Mouse (Mus musculus): ENCODE measurements around the gene Txndc17. TPM values are rescaled to one million over a fixed set of nuclear protein-coding genes. Genes with fewer than 3 reads are reported as not detected.
A peak's percentile ranks its signal among the peaks of the same experiment; 100 is the strongest.

Txndc17 gene
- total RNA-seq, 2 experiments from 2014 or later: 48.7 to 51.9 TPM

DNA sequence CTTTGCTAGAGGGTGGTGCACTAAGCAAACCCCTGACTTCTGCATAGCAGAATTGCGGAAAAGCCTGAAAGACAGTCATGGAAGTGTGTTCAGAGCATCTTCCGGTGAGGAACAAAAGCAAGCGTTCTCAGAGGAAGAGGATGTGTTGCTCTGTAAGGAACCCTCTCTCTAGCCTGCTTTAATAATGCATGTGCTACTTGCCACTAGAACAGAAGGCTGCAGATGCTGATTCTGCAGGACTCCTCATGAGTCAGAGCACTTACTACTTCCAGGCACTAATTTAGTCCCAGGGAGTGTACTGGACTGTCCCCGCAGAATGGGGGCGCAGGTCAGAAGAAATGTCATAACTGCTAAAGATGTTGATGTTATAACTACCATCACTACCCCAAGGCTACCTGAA, 9.8 kb downstream of the Txndc17 start:
- DNase-seq: no peak

GRCm38 (mm10) chr11:72221278-72221677, 13.9 kb downstream of the Txndc17 start:
- DNase-seq: peak; percentile 53 to 80
- intact Hi-C loops (cut with DNase I): loop anchor here (5.0 kb wide), 2 partner anchors 121 to 346 kb away; no protein-coding TSS in a partner anchor

More for the DNA sequence above, 9.8 kb downstream of the Txndc17 start:
- intact Hi-C loops (cut with DNase I): no loop called here

- intact Hi-C loops (cut with DNase I): loop anchor here (5.0 kb wide), 2 partner anchors 119 to 344 kb away; no protein-coding TSS in a partner anchor
Measured at GRCm38 (mm10) chr11:72223414-72223813, 16.1 kb downstream of the Txndc17 start.

GRCm38 (mm10) chr11:72224865-72225264, 17.5 kb downstream of the Txndc17 start:
- intact Hi-C loops (cut with DNase I): loop anchor here (2.0 to 5.0 kb wide), 5 partner anchors 42 to 342 kb away; partner anchors contain the start of gene Slc13a5
- DNase-seq: peak; percentile 78 to 84

More at GRCm38 (mm10) chr11:72223414-72223813, 16.1 kb downstream of the Txndc17 start:
- DNase-seq: no peak

- DNase-seq: no peak
- intact Hi-C loops (cut with DNase I): no loop called here
Measured at GRCm38 (mm10) chr11:72226020-72226791, 18.9 kb downstream of the Txndc17 start.

GRCm38 (mm10) chr11:72226901-72227300, 19.6 kb downstream of the Txndc17 start:
- intact Hi-C loops (cut with DNase I): no loop called here
- DNase-seq: no peak

GRCm38 (mm10) chr11:72228513-72228912, 21.2 kb downstream of the Txndc17 start:
- intact Hi-C loops (cut with DNase I): no loop called here
- no peak for DNase-seq

DNA sequence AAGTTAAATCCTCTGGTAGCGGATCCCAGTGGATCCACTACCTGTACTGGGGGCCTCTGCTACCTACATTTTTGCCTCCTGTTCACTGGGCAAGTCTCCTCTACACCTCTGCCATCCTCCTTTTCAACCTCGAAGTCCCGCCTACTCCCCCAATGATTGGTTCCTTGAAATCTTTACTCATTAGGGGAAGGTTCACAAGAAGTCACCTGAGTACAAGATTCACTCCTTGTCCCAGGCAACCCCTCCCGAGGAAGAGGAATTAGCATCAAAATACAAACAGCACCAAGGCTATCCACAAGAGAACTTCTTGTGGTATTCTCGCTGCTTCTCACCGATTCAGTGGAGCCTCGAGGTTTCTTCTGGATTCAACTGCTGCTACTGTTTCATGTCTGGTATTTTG, 24.7 kb downstream of the Txndc17 start:
- intact Hi-C loops (cut with DNase I): no loop called here
- DNase-seq: no peak

DNA sequence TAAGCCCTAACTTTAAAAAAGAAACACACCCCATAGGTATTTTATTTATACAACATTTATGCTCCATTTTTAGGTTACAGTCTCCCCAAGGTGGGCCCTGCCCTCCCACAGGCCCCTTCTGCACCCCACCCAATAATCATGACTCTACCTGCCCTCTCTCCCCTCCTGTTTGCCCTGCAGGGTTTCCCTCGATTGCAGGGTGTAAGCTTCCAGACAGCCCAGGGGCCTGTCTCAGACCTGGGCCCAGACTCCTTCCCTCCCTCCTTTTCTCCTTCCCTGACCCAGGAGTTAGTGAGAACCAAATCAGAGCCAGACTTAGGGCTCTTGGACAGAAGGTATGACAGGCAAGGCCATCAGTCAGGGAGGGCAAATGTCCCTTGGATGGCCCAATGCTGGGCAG, 25.6 kb downstream of the Txndc17 start:
- intact Hi-C loops (cut with DNase I): no loop called here
- DNase-seq: no peak

DNA sequence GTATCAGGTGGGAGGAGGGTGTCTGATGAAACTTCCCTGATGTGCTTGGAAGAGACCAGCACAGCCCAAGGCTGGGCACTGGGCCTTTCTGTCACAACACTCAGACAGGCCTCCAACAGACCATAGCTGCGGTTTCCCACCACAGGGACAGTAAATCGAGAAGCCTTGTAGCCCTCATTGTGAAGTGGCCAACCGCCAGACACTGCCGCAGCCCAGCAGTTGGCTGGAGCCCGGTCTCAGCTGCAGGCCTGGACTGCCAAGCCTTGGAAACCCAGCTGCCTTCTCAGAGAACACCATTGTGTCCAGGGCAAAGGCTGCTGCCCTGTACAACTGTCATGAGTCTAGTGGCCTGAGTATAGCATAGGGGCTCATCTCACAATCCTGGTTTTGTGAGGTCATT, 26.7 kb downstream of the Txndc17 start:
- peak; percentile 6 to 16 for DNase-seq
- intact Hi-C loops (cut with DNase I): no loop called here

- intact Hi-C loops (cut with DNase I): no loop called here
- DNase-seq: no peak
Measured at GRCm38 (mm10) chr11:72240062-72240860, 32.9 kb downstream of the Txndc17 start.

DNA sequence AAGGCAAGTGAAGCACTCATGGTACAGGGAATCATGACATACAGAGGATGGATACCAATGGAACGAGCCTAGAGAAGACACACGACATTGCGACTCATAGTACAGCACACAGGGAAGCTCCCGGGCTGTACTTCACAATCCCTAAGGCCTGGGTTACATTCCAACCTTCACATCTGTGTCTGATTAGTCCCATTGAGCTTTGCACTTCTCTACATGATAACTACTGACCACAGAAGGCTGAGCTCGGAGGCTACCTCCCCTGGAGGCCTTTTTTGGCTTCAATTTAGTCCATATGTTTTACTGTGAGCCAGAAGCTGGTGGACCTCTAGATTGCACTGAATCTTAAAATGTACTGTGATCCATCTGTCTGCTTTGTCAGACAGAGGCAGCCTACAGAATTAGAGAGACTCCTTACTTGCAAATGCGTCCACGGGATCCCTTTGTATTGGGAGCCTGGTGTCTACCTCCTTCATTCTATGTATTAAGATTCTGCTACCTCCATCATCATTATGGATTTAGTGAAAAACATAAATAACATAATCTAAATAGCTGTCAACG, 37.9 kb downstream of the Txndc17 start:
- DNase-seq: no peak
- intact Hi-C loops (cut with DNase I): no loop called here

DNA sequence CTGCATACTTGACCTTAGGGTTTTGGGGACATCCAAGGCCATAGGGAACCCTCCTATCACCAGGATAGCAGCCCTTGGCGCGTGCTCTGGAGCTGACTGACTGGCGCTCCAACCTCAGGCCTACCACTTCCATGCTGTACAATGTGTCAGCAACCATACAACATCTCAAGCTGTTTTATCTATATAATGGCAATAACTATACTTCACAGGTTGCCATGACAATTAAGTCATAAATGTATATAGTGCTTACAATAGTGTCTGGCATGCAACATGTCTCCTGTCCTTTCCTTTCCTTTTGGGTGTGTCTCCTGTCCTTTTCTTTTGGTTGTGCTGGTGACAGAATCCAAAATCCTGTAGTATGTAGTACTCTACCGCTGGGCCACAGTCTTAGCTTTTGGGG, 48.3 kb downstream of the Txndc17 start:
- intact Hi-C loops (cut with DNase I): no loop called here

GRCm38 (mm10) chr11:72256441-72256840, 49.1 kb downstream of the Txndc17 start:
- intact Hi-C loops (cut with DNase I): no loop called here
- no peak for DNase-seq

More for the DNA sequence above, 48.3 kb downstream of the Txndc17 start:
- no peak for DNase-seq

Other genes with a start within 250 kb of the Txndc17 start
- gene Aipl1, start 170.0 kb upstream of the Txndc17 start, total RNA-seq (2021): under 1 TPM; 0.15 to 0.17 TPM
- gene Pimreg, start 165.5 kb upstream of the Txndc17 start, total RNA-seq (2021): 10 to 100 TPM; 14.3 to 17.7 TPM
- gene Pitpnm3, start 71.8 kb upstream of the Txndc17 start, total RNA-seq (2021): 1 to 10 TPM; 1.3 to 2.1 TPM
- gene Gm43951, start 707 bp upstream of the Txndc17 start, total RNA-seq (2021): under 1 TPM; 0.25 to 0.26 TPM
- gene 4933427D14Rik, start 88 bp upstream of the Txndc17 start, total RNA-seq (2021): 1 to 10 TPM; 3.8 to 4.7 TPM
- gene Med31, start 8.0 kb downstream of the Txndc17 start, total RNA-seq (2021): 10 to 100 TPM; 10.5 to 10.6 TPM
- gene Slc13a5, start 59.7 kb downstream of the Txndc17 start, total RNA-seq (2021): not detected
- 10 to 100 TPM in 1 of 2 experiments, 1 to 10 TPM in 1; 9.1 to 11.6 TPM for gene Xaf1, start 94.1 kb downstream of the Txndc17 start, total RNA-seq (2021)
- not detected for gene Fbxo39, start 106.9 kb downstream of the Txndc17 start, total RNA-seq (2021)
- gene Tekt1, start 154.9 kb downstream of the Txndc17 start, total RNA-seq (2021): under 1 TPM in 1 of 2 experiments, not detected in 1; 0.19 TPM
- gene Smtnl2, start 204.2 kb downstream of the Txndc17 start, total RNA-seq (2021): 10 to 100 TPM; 39.0 to 40.9 TPM
- gene Ggt6, start 228.0 kb downstream of the Txndc17 start, total RNA-seq (2021): not detected
- gene Mybbp1a, start 233.8 kb downstream of the Txndc17 start, total RNA-seq (2021): 10 to 100 TPM; 47.0 to 50.0 TPM